Mouse (Mus musculus) spleen, postnatal 10 days (tissue): ENCODE measurements at regions not wholly inside any gene's neighbourhood (a gene's known extent, or its start where the extent isn't known, plus 50 kb on each side); places are given as distances from the start of the nearest gene placed in this dataset.
"Not testable (repeated sequence)": the region's sequence is repeated elsewhere in the genome, so short reads cannot be mapped to it uniquely, and the experiment has no call there.

ENCODE experiments used
- DNase-seq, 2 experiments: peaks; one replicate each; pipeline ENCODE4 v3.0.0; 2021 to 2022; ENCODE audit warnings: low spot score in 2 of 2

- no peak for DNase-seq
Observed at GRCm38 (mm10) chrX:159066212-159066611, 143.9 kb upstream of the Rps6ka3 start.

GRCm38 (mm10) chrX:159072647-159073046, 137.5 kb upstream of the Rps6ka3 start:
- no peak for DNase-seq

GRCm38 (mm10) chrX:159073533-159073932, 136.6 kb upstream of the Rps6ka3 start:
- DNase-seq, result no peak

GRCm38 (mm10) chrX:159080508-159080907, 129.6 kb upstream of the Rps6ka3 start:
- DNase-seq, result no peak

- DNase-seq, result not testable (repeated sequence)
Observed at GRCm38 (mm10) chrX:159110651-159111050, 99.5 kb upstream of the Rps6ka3 start.

GRCm38 (mm10) chrX:159116210-159116609, 93.9 kb upstream of the Rps6ka3 start:
- no peak for DNase-seq

- no peak for DNase-seq
Observed at GRCm38 (mm10) chrX:159140554-159140953, 69.6 kb upstream of the Rps6ka3 start.

- DNase-seq, result no peak
Observed at GRCm38 (mm10) chrX:159143278-159143677, 66.8 kb upstream of the Rps6ka3 start.

GRCm38 (mm10) chrX:159144674-159145073, 65.4 kb upstream of the Rps6ka3 start:
- no peak for DNase-seq

- DNase-seq, result no peak
Observed at GRCm38 (mm10) chrX:159145212-159145611, 64.9 kb upstream of the Rps6ka3 start.

GRCm38 (mm10) chrX:159155786-159156185, 54.3 kb upstream of the Rps6ka3 start:
- DNase-seq, result no peak

GRCm38 (mm10) chrX:159156976-159157375, 53.1 kb upstream of the Rps6ka3 start:
- no peak for DNase-seq

GRCm38 (mm10) chrX:159159727-159160126, 50.4 kb upstream of the Rps6ka3 start:
- DNase-seq, result no peak
